ENCODE assay signal across 26 mouse cellular contexts in genomic region chr12:82355419-82356149, GRCm38 (mm10).
DNase-seq lines count a peak whose midpoint lies in the region; ATAC-seq and TF ChIP-seq lines count a peak whose summit lies in the region.
"Had no signal": no experiment of that assay in that cellular context is flagged by ENCODE, and none has a peak within 500 bp of the region (broad histone marks: within the 10 kb centered on the region; RNA-seq: fewer than 3 reads in every experiment).

No protein-coding gene starts in this region.

- no peak for TF ChIP-seq CTCF in intestine, postnatal 0 days (IDR thresholded peaks at IDR 0.05; ENCODE audit: low read depth)
- no peak for TF ChIP-seq CTCF in lung, postnatal 0 days (IDR thresholded peaks at IDR 0.05)
- TF ChIP-seq CTCF in olfactory bulb, adult 2 months (IDR thresholded peaks at IDR 0.05; ENCODE audit: insufficient read depth, low read depth, low read length): no peak
- no peak for TF ChIP-seq CTCF in forebrain, postnatal 0 days (IDR thresholded peaks at IDR 0.05; ENCODE audit: low read depth)

- no peak for DNase-seq in heart, postnatal 10 days
- DNase-seq in lung, postnatal 0 days (ENCODE audit: low spot score): peak; percentile 39
- DNase-seq in lung, postnatal 10 days: no peak
- DNase-seq in forebrain, postnatal 0 days: no peak
- DNase-seq: adrenal gland, postnatal 36 days; cerebellum, adult 11-12 months; cerebellum, postnatal 14 days; gastrocnemius, postnatal 36 days; kidney, postnatal 10 days; layer of hippocampus, adult 9-11 months; left cerebral cortex, postnatal 4 days; lung, adult 18-20 months; midbrain, embryonic 14.5 days; right cerebral cortex, postnatal 14 days; spleen, adult 18-20 months; thymus, postnatal 36 days had no signal

- intact Hi-C loops in heart, postnatal 10 days (cut with DNase I): no loop called here

- TF ChIP-seq EP300 in lung, postnatal 0 days (IDR thresholded peaks at IDR 0.05): no peak

- H3K4me1 ChIP-seq in heart, embryonic 11.5 days (ENCODE audit: control insufficient read depth, insufficient read depth, low read length): peaks cover 36% of the 10 kb centered on the region
- 0 out of 2 replicates have a peak, but pooled peaks cover 4% of the 10 kb centered on the region for H3K4me1 ChIP-seq in intestine, postnatal 0 days (replicated peaks; ENCODE audit: control insufficient read depth, insufficient read depth, low read length)
- peaks cover 7% of the 10 kb centered on the region for H3K4me1 ChIP-seq in intestine, embryonic 16.5 days (ENCODE audit: control insufficient read depth, insufficient read depth, low read length)
- H3K4me1 ChIP-seq in lung, postnatal 0 days (ENCODE audit: insufficient read depth, low read depth, low read length): no peaks in the 10 kb centered on the region; the same call in 1 of the 2 replicates
- peaks cover 35% of the 10 kb centered on the region for H3K4me1 ChIP-seq in olfactory bulb, adult 2 months (ENCODE audit: control insufficient read depth, insufficient read depth, low read length)
- H3K4me1 ChIP-seq in forebrain, postnatal 0 days (ENCODE audit: insufficient read depth): no peaks in the 10 kb centered on the region

- H3K4me3 ChIP-seq in heart, embryonic 11.5 days (ENCODE audit: low read depth, low read length): no peak overlapping the region
- H3K4me3 ChIP-seq in intestine, postnatal 0 days (ENCODE audit: low read depth, low read length): no peak overlapping the region
- H3K4me3 ChIP-seq in intestine, embryonic 16.5 days (ENCODE audit: low read length): no peak overlapping the region
- no peak overlapping the region for H3K4me3 ChIP-seq in lung, postnatal 0 days (ENCODE audit: low read depth, low read length)
- 0 out of 2 replicates have a peak overlapping the region, but pooled peaks have one; percentile 6 for H3K4me3 ChIP-seq in olfactory bulb, adult 2 months (ENCODE audit: insufficient read depth, low read depth, low read length)
- no peak overlapping the region for H3K4me3 ChIP-seq in forebrain, postnatal 0 days (ENCODE audit: low read depth, low read length)
- H3K4me3 ChIP-seq: embryonic facial prominence, embryonic 15.5 days; left cerebral cortex, adult 2 months; myocyte had no signal

- no peaks in the 10 kb centered on the region for H3K27me3 ChIP-seq in heart, embryonic 11.5 days (ENCODE audit: control insufficient read depth, insufficient read depth, low read length)
- no peaks in the 10 kb centered on the region for H3K27me3 ChIP-seq in intestine, postnatal 0 days (replicated peaks; ENCODE audit: control insufficient read depth, insufficient read depth, low read length)
- no peaks in the 10 kb centered on the region for H3K27me3 ChIP-seq in intestine, embryonic 16.5 days (replicated peaks; ENCODE audit: control insufficient read depth, insufficient read depth, low read length)
- H3K27me3 ChIP-seq in lung, postnatal 0 days (replicated peaks; ENCODE audit: insufficient read depth, low read length): no peaks in the 10 kb centered on the region
- H3K27me3 ChIP-seq in forebrain, postnatal 0 days (ENCODE audit: insufficient read depth, low read length): no peaks in the 10 kb centered on the region
- H3K27me3 ChIP-seq: embryonic facial prominence, embryonic 15.5 days had no signal

- peaks cover 4% of the 10 kb centered on the region; the same call in 1 of the 2 replicates for H3K36me3 ChIP-seq in heart, embryonic 11.5 days (ENCODE audit: control insufficient read depth, insufficient read depth, low read length)
- 0 out of 2 replicates have a peak, but pooled peaks cover 3% of the 10 kb centered on the region for H3K36me3 ChIP-seq in intestine, postnatal 0 days (ENCODE audit: control insufficient read depth, insufficient read depth)
- H3K36me3 ChIP-seq in intestine, embryonic 16.5 days (ENCODE audit: control insufficient read depth, insufficient read depth, low read length): no peaks in the 10 kb centered on the region
- H3K36me3 ChIP-seq in lung, postnatal 0 days (ENCODE audit: insufficient read depth, low read length): no peaks in the 10 kb centered on the region
- peaks cover 7% of the 10 kb centered on the region; the same call in 1 of the 2 replicates for H3K36me3 ChIP-seq in forebrain, postnatal 0 days (ENCODE audit: insufficient read depth)

- peak overlapping the region; percentile 81 for H3K27ac ChIP-seq in heart, embryonic 11.5 days (ENCODE audit: low read depth, low read length)
- 0 out of 2 replicates have a peak overlapping the region, but pooled peaks have one; percentile 35 for H3K27ac ChIP-seq in intestine, postnatal 0 days (ENCODE audit: low read depth, low read length)
- no peak overlapping the region for H3K27ac ChIP-seq in intestine, embryonic 16.5 days (ENCODE audit: low read length)
- H3K27ac ChIP-seq in lung, postnatal 0 days (ENCODE audit: low read length): no peak overlapping the region
- no peak overlapping the region for H3K27ac ChIP-seq in olfactory bulb, adult 2 months (ENCODE audit: insufficient read depth, low read depth, low read length)
- no peak overlapping the region for H3K27ac ChIP-seq in forebrain, postnatal 0 days (ENCODE audit: low read depth, low read length)
- H3K27ac ChIP-seq: embryonic facial prominence, embryonic 15.5 days; hindbrain, embryonic 14.5 days; left cerebral cortex, adult 2 months had no signal

- no peaks in the 10 kb centered on the region for H3K9me3 ChIP-seq in heart, embryonic 11.5 days (replicated peaks; ENCODE audit: control insufficient read depth, low read length)
- H3K9me3 ChIP-seq in intestine, postnatal 0 days (ENCODE audit: control insufficient read depth): no peaks in the 10 kb centered on the region
- no peaks in the 10 kb centered on the region for H3K9me3 ChIP-seq in intestine, embryonic 16.5 days (ENCODE audit: control insufficient read depth, low read length)
- no peaks in the 10 kb centered on the region for H3K9me3 ChIP-seq in lung, postnatal 0 days (ENCODE audit: low read length)
- no peaks in the 10 kb centered on the region for H3K9me3 ChIP-seq in forebrain, postnatal 0 days (ENCODE audit: low read length)
- H3K9me3 ChIP-seq: embryonic facial prominence, embryonic 15.5 days had no signal

- 31% methylated on average over 10 of the region's 10 CpGs for WGBS in heart, embryonic 11.5 days (ENCODE audit: insufficient replicate concordance)
- 62% methylated on average over 10 of the region's 10 CpGs for WGBS in intestine, postnatal 0 days
- 74% methylated on average over 10 of the region's 10 CpGs for WGBS in intestine, embryonic 16.5 days
- WGBS in lung, postnatal 0 days: 72% methylated on average over 10 of the region's 10 CpGs
- 36% methylated on average over 10 of the region's 10 CpGs for WGBS in olfactory bulb, adult 2 months
- 76% methylated on average over 10 of the region's 10 CpGs for WGBS in forebrain, postnatal 0 days

- no peak for TF ChIP-seq POLR2A in olfactory bulb, adult 2 months (IDR thresholded peaks at IDR 0.05; ENCODE audit: insufficient read depth, low read depth, low read length)

- peak overlapping the region; percentile 35 for H3K4me2 ChIP-seq in heart, embryonic 11.5 days
- H3K4me2 ChIP-seq in intestine, postnatal 0 days (replicated peaks; ENCODE audit: low read depth): no peak overlapping the region
- H3K4me2 ChIP-seq in intestine, embryonic 16.5 days (ENCODE audit: low read depth, low read length): no peak overlapping the region
- no peak overlapping the region for H3K4me2 ChIP-seq in lung, postnatal 0 days (replicated peaks; ENCODE audit: low read depth, low read length)
- no peak overlapping the region for H3K4me2 ChIP-seq in forebrain, postnatal 0 days (ENCODE audit: low read depth)
- H3K4me2 ChIP-seq: embryonic facial prominence, embryonic 15.5 days; hindbrain, embryonic 14.5 days; liver, embryonic 11.5 days had no signal

- 0 out of 2 replicates have a peak, but pooled peaks have one; percentile 31 for ATAC-seq in heart, embryonic 11.5 days (replicated peaks; ENCODE audit: insufficient number of reproducible peaks, low FRiP score, low TSS enrichment)
- peak; percentile 33; the same call in 1 of the 2 replicates for ATAC-seq in intestine, postnatal 0 days
- ATAC-seq in intestine, embryonic 16.5 days: no peak
- ATAC-seq in lung, postnatal 0 days: no peak
- ATAC-seq in forebrain, postnatal 0 days: no peak
- ATAC-seq: forebrain, embryonic 16.5 days had no signal

- 0 out of 2 replicates have a peak overlapping the region, but pooled peaks have one; percentile 22 for H3K9ac ChIP-seq in heart, embryonic 11.5 days (ENCODE audit: low read depth, low read length)
- no peak overlapping the region for H3K9ac ChIP-seq in intestine, postnatal 0 days (ENCODE audit: low read depth, low read length)
- H3K9ac ChIP-seq in intestine, embryonic 16.5 days (ENCODE audit: low read depth, low read length): no peak overlapping the region
- H3K9ac ChIP-seq in lung, postnatal 0 days (replicated peaks; ENCODE audit: low read depth): no peak overlapping the region
- no peak overlapping the region for H3K9ac ChIP-seq in forebrain, postnatal 0 days
- H3K9ac ChIP-seq: embryonic facial prominence, embryonic 15.5 days; hindbrain, embryonic 14.5 days had no signal

Comparison
In these comparisons a context has a peak if more than half of its experiments do, and no peak if none do; other contexts are left out.
1. ATAC-seq: peak in heart, embryonic 11.5 days (single experiment) and intestine, postnatal 0 days (single experiment); none in intestine, embryonic 16.5 days (single experiment), lung, postnatal 0 days (single experiment) and forebrain, postnatal 0 days (single experiment).
2. H3K27ac ChIP-seq: peak in heart, embryonic 11.5 days (single experiment) and intestine, postnatal 0 days (single experiment); none in intestine, embryonic 16.5 days (single experiment), lung, postnatal 0 days (single experiment), olfactory bulb, adult 2 months (single experiment) and forebrain, postnatal 0 days (single experiment).